Mouse (Mus musculus) C2C12 (cell line): Measurements from ENCODE around the gene Thada. TPM values are rescaled to one million over a fixed set of nuclear protein-coding genes. Genes with fewer than 3 reads are reported as not detected.

Experiments used
- H3K27me3 ChIP-seq: one replicate; pipeline ENCODE4 v1.6.1; 2011; ENCODE audit not compliant: control insufficient read depth, insufficient read depth, insufficient read length
- H3K36me3 ChIP-seq: one replicate; pipeline ENCODE4 v1.6.1; 2011; ENCODE audit not compliant: control insufficient read depth, insufficient read depth
- H3K4me3 ChIP-seq: one replicate; pipeline ENCODE4 v1.5.1; 2011; ENCODE audit warnings: mild to moderate bottlenecking, control low read depth; ENCODE audit not compliant: poor library complexity, insufficient read depth, severe bottlenecking
- H3K79me2 ChIP-seq: one replicate; pipeline ENCODE4 v1.6.1; 2011; ENCODE audit not compliant: control insufficient read depth, insufficient read depth
- H3K79me3 ChIP-seq: one replicate; pipeline ENCODE4 v1.6.1; 2011; ENCODE audit warnings: low read depth, control low read depth
- H3ac ChIP-seq: one replicate; pipeline ENCODE3; 2011; ENCODE audit warnings: low read depth; ENCODE audit not compliant: control insufficient read depth, insufficient read length
- CEBPB ChIP-seq: IDR thresholded peaks from one replicate; pipeline ENCODE4 v1.6.1; 2011; ENCODE audit warnings: low read depth, mild to moderate bottlenecking, control low read depth, moderate library complexity
- CTCF ChIP-seq: IDR thresholded peaks from one replicate; pipeline ENCODE4 v1.5.1; 2011; ENCODE audit not compliant: control insufficient read depth, insufficient read depth, insufficient read length
- FOSL1 ChIP-seq: IDR thresholded peaks from one replicate; pipeline ENCODE4 v1.8.0; 2011; ENCODE audit warnings: mild to moderate bottlenecking, low read length; ENCODE audit not compliant: poor library complexity, insufficient read depth, severe bottlenecking
- MAX ChIP-seq: IDR thresholded peaks from one replicate; pipeline ENCODE4 v1.6.1; 2011; ENCODE audit warnings: mild to moderate bottlenecking, control low read depth
- MYOD1 ChIP-seq: IDR thresholded peaks from one replicate; pipeline ENCODE4 v1.6.1; 2011; ENCODE audit warnings: low read depth; ENCODE audit not compliant: control insufficient read depth, insufficient read length
- MYOG ChIP-seq: IDR thresholded peaks from one replicate; pipeline ENCODE4 v1.6.1; 2011; ENCODE audit not compliant: control insufficient read depth, insufficient read length; ENCODE audit errors: extremely low read depth
- USF1 ChIP-seq: IDR thresholded peaks from one replicate; pipeline ENCODE4 v1.6.1; 2011; ENCODE audit warnings: low read depth, mild to moderate bottlenecking, control low read depth, moderate library complexity
- polyA plus RNA-seq: library from polyadenylated mRNA; unstranded; fragments of >200 nt; fragmentation: generic; extraction: Trizol; gene quantifications from one replicate; pipeline ENCODE4 v1.2.1, GENCODE M21; 2012; ENCODE audit warnings: missing spikeins

The Thada gene
- polyA plus RNA-seq, 1 experiment: 7.3 TPM

DNA sequence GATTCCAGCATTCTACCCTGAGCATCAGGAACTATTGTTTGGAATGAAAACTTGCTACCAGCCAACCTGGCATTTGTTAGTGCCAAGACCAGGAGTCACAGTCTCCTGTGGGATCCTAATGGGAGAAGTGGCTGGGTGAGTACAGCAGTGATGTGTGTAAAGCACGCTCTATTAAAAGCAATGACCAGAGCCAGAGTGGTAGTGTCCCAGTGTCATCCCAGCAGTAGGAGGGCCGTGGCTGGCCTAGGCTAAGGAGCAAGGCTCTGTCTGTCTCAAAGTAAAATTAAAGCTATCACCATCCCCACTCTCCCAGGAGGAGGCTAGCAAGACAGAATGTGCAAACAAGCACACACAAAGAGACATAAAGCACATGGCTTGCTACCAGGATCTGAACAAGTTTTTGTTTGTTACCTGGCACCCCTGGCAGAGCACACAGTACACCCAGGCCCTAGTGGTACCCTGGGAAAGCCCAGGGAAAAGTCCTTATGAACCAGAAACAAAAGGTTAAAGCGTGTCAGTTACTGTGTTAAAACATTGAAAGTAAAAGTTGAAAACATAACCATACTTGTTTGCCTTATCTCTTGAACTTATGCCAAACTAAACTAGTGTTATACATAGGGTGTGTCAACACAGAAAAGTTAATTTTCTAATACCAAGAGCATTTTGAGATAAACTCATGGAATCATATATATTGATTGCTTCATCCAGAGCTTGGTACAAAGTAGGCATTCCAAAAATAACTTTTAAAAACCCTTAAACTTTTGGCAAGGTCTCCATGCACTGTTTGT is 199.7 kb downstream of the Thada start:
- Histone ChIP-seq H3K27me3 (no peaks in the 10 kb centered on the region), H3K79me3 (no peaks in the 10 kb centered on the region), H3K79me2 (no peaks in the 10 kb centered on the region), H3K4me3 (no peak overlapping the region), H3ac (no peak overlapping the region), H3K36me3 (peaks cover 9% of the 10 kb centered on the region)
- TF ChIP-seq MYOG (no peak), MAX (no peak), CEBPB (no peak), CTCF (no peak), FOSL1 (no peak), MYOD1 (no peak)

DNA sequence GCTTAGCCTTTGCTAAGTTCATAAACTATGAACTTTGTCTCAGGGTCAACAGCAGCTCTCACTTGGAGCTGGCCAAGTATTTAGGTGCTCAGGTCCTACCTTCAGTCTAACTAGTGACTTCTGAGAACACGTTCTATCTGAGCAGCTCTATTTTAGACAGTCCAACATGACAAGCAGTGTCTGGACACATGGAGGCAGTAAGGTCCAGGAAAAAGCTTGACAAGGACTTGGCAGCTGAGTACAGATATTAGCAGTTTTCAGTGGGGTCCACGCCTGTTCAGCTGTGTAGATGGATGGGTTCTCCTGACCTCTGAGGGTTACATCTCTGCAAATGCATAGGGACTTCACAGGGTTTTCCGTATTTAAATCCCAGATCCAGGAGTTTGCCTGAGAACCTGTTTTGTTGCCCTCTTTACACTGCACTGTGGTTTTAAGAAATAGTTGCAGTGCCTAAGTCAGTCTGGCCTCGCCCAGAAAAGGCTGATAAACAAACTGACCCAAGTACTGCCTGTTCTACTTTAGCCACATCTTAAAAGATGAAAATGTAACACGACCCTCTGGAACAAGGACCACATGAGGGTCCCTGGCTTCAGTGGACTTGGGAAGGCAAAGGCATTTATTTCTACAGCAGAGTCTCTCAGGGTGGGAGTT is 200.4 kb downstream of the Thada start:
- Histone ChIP-seq H3K36me3 (peaks cover 9% of the 10 kb centered on the region), H3K4me3 (no peak overlapping the region), H3ac (no peak overlapping the region), H3K27me3 (no peaks in the 10 kb centered on the region), H3K79me3 (no peaks in the 10 kb centered on the region), H3K79me2 (no peaks in the 10 kb centered on the region)
- no peak for TF ChIP-seq MYOD1
- no peak for TF ChIP-seq USF1
- no peak for TF ChIP-seq CTCF
- TF ChIP-seq MAX: no peak
- TF ChIP-seq CEBPB: no peak
- TF ChIP-seq MYOG: no peak
- TF ChIP-seq FOSL1: no peak

DNA sequence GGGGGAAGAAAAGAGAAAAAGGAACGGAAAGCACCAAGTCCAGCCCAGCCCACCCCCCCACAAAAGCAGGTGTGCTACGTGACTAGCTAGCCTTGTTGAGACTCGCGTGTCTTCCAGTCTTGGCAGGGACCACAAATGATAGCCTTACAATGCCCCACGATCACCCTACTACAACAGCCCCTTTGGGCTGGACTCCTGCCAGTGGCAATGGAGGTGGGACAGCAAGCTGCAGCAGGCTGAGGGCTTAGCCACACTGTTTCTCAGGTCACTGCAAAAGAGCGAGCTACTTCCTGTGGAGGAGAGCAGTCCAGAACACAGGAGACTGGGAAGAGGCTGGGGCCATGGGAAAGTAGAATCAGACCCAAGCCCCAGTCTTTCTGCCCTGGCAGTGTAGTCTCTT is 201.7 kb downstream of the Thada start:
- H3K79me3 ChIP-seq: no peaks in the 10 kb centered on the region
- TF ChIP-seq USF1: no peak
- no peak for TF ChIP-seq CTCF
- no peak for TF ChIP-seq MAX
- no peak for TF ChIP-seq CEBPB
- TF ChIP-seq MYOD1: no peak
- TF ChIP-seq MYOG: no peak
- no peak for TF ChIP-seq FOSL1

DNA sequence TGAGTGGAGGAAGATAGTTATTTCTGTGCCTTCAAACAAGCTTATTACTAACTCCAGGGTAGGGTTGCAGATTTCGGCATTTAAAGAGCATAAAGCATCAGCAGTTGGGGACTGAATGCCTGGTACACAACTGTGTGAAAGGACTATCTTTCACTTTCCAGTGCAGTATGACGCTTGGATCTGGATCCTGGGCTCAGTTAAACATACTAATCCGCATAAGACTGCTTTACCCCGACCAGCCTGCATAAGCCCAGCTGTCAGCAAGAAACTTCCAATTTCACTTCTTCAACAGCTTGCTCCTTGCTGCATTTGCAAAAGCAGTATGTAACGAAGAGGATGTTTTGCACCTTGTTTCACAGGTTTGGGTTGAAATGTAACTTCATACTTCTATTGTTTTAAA is 202.4 kb downstream of the Thada start:
- Histone ChIP-seq H3ac (no peak overlapping the region), H3K36me3 (peaks cover 6% of the 10 kb centered on the region), H3K27me3 (no peaks in the 10 kb centered on the region), H3K79me2 (no peaks in the 10 kb centered on the region), H3K79me3 (no peaks in the 10 kb centered on the region), H3K4me3 (no peak overlapping the region)
- no peak for TF ChIP-seq MYOG
- TF ChIP-seq CEBPB: no peak
- no peak for TF ChIP-seq MYOD1
- no peak for TF ChIP-seq CTCF
- no peak for TF ChIP-seq MAX
- no peak for TF ChIP-seq FOSL1
- TF ChIP-seq USF1: no peak

More for the DNA sequence above, 201.7 kb downstream of the Thada start:
- Histone ChIP-seq H3ac (no peak overlapping the region), H3K27me3 (no peaks in the 10 kb centered on the region), H3K36me3 (peaks cover 6% of the 10 kb centered on the region), H3K4me3 (no peak overlapping the region), H3K79me2 (no peaks in the 10 kb centered on the region)

DNA sequence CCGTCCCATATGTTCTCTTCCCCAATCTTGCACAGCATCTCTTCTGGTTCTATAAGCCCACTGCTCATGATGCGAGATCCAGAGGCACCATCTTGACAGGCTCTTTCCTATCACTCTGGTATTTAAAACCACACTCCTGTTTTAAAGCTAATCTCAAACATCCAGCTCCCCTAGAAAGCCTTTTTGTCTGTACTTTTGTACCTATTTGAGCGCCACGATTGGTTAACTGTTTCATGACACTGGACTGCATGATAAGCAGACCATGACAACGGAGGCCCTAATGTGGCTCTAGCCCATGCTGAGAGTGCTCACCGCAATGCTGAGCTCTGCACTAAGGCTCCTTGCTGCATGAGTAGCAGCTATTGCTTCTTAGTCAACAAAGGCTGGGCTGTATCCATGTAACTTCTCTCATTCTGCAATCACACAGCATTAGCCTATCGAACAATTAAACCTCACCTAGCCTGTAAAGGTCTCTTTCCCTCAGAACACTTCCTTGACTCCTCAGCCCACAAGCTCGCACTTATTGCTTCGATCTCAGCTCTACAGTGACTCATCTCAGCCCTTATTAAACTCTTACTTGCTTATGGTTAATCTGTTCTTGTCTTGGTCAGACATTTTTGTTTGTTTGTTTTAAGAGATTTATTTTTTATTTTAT is 203.6 kb downstream of the Thada start:
- Histone ChIP-seq H3K79me3 (no peaks in the 10 kb centered on the region), H3K27me3 (no peaks in the 10 kb centered on the region)
- TF ChIP-seq CTCF (no peak), CEBPB (no peak), USF1 (no peak), MAX (no peak), MYOG (no peak), MYOD1 (no peak), FOSL1 (no peak)

More for the DNA sequence above, 203.6 kb downstream of the Thada start:
- Histone ChIP-seq H3K4me3 (no peak overlapping the region), H3ac (no peak overlapping the region), H3K36me3 (peaks cover 6% of the 10 kb centered on the region), H3K79me2 (no peaks in the 10 kb centered on the region)
